Mouse (Mus musculus) fibroblast of lung, adult 2 months (primary cell): ENCODE measurements at regions not wholly inside any gene's neighbourhood (a gene's known extent, or its start where the extent isn't known, plus 50 kb on each side); places are given as distances from the start of the nearest gene placed in this dataset.

Experiments used
- DNase-seq: peaks from one replicate; pipeline ENCODE4 v3.0.0-alpha.2; 2011; ENCODE audit warnings: low read depth

GRCm38 (mm10) chr8:79515282-79515783 is 116.0 kb upstream of the Smad1 start:
- DNase-seq, result no peak

GRCm38 (mm10) chr8:79514655-79515278 is 115.4 kb upstream of the Smad1 start:
- DNase-seq, result no peak

- DNase-seq, result no peak
Measured at GRCm38 (mm10) chr8:79508597-79508996, 109.3 kb upstream of the Smad1 start.

- no peak for DNase-seq
Measured at GRCm38 (mm10) chr8:79505381-79505780, 106.1 kb upstream of the Smad1 start.

GRCm38 (mm10) chr8:79503906-79504305 is 104.6 kb upstream of the Smad1 start:
- DNase-seq, result no peak

GRCm38 (mm10) chr8:79502062-79502461 is 102.7 kb upstream of the Smad1 start:
- no peak for DNase-seq

- DNase-seq, result no peak
Measured at GRCm38 (mm10) chr8:79501238-79501637, 101.9 kb upstream of the Smad1 start.

GRCm38 (mm10) chr8:79499258-79499657 is 99.9 kb upstream of the Smad1 start:
- no peak for DNase-seq

GRCm38 (mm10) chr8:79498611-79499010 is 99.3 kb upstream of the Smad1 start:
- DNase-seq, result peak; percentile 69

- DNase-seq, result peak; percentile 5
Measured at GRCm38 (mm10) chr8:79491156-79491698, 91.9 kb upstream of the Smad1 start.

GRCm38 (mm10) chr8:79490739-79491138 is 91.4 kb upstream of the Smad1 start:
- no peak for DNase-seq

- no peak for DNase-seq
Measured at GRCm38 (mm10) chr8:79488861-79489260, 89.5 kb upstream of the Smad1 start.

- no peak for DNase-seq
Measured at GRCm38 (mm10) chr8:79487597-79487996, 88.3 kb upstream of the Smad1 start.

- no peak for DNase-seq
Measured at GRCm38 (mm10) chr8:79479326-79479725, 80.0 kb upstream of the Smad1 start.

GRCm38 (mm10) chr8:79476012-79476411 is 76.7 kb upstream of the Smad1 start:
- DNase-seq, result no peak

- DNase-seq, result no peak
Measured at GRCm38 (mm10) chr8:79474679-79475078, 75.4 kb upstream of the Smad1 start.

GRCm38 (mm10) chr8:79452101-79452500 is 52.8 kb upstream of the Smad1 start:
- DNase-seq, result peak; percentile 38

- DNase-seq, result no peak
Measured at GRCm38 (mm10) chr8:79449453-79449852, 50.1 kb upstream of the Smad1 start.
